Mouse (Mus musculus) cerebellum, adult 2 months (tissue): ENCODE results near the gene Vmn1r4.

Experiments
- CTCF ChIP-seq: fragments of 200-500 bp; IDR thresholded peaks from 2 replicates; pipeline ENCODE4 v1.5.1; 2011; ENCODE audit warnings: low read depth, mild to moderate bottlenecking, control low read depth, low read length, moderate library complexity, borderline replicate concordance; ENCODE audit not compliant: insufficient read depth
- POLR2A ChIP-seq: fragments of 200-500 bp; IDR thresholded peaks from 2 replicates; pipeline ENCODE4 v1.6.1; 2011; ENCODE audit warnings: low read length, control low read depth, borderline replicate concordance; ENCODE audit not compliant: insufficient read depth

DNA sequence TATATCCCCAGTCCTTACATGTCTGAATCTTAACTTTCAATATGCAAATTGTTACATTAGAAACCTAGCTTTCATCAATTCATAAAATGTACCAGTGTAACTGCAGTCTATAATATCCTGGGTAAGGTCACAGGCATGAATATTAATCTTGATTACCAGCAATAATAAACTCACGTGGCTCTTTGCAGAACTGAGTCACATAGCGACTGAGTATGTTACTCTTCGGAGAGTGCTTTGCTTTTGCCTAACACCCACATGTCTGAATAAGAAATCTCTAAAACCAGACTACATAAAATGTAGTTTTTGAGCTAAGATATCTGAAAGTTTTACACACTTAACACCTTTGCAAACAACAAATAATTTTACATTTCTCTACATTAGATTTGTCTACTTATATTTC, 22.5 kb upstream of the Vmn1r4 start:
- TF ChIP-seq CTCF (no peak), POLR2A (no peak)
